Mouse (Mus musculus): ENCODE results near the gene Speer4b. TPM values are rescaled to one million over a fixed set of nuclear protein-coding genes. Genes with fewer than 3 reads are reported as not detected.

Gene Speer4b
- total and polyA plus RNA-seq, 3 experiments, result not detected

DNA sequence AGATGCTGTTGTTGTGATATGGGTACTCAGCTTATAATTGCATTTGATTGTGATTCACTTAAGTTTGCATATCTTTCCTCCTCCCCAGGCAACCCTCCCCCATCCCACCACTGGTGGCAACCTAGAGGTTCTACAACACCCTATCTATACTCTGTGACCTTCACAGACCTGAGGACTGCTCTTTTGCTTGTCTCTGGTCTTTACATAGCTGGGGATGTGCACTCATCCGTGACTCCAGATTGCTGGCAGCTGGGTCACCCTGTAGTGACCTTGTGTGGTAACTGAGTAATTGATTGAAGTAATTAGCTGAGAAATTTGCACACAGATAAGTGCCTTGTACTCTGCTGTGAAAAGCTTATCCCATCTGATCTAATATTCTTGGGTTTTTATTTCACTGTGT lies 15.1 kb downstream of the Speer4b start:
- H3K4me1 ChIP-seq (ENCODE audit: control insufficient read depth, insufficient read depth, low read length), result no peaks in the 10 kb centered on the region
- no peak for DNase-seq
- intact Hi-C loops (cut with DNase I), result no loop called here
- no peak overlapping the region for H3K9ac ChIP-seq (ENCODE audit: low read depth, low read length)
- H3K27ac ChIP-seq, result no peak overlapping the region
- no peaks in the 10 kb centered on the region for H3K36me3 ChIP-seq (ENCODE audit: control insufficient read depth, insufficient read depth, low read length)
- H3K27me3 ChIP-seq (ENCODE audit: control insufficient read depth, insufficient read depth, low read length), result no peaks in the 10 kb centered on the region
- no peaks in the 10 kb centered on the region for H3K79me2 ChIP-seq (replicated peaks; ENCODE audit: control insufficient read depth, insufficient read depth, low read length)
- TF ChIP-seq CTCF (IDR thresholded peaks at IDR 0.05) (no peak), EP300 (IDR thresholded peaks at IDR 0.05; ENCODE audit: insufficient read depth, low read depth, low read length) (no peak), POLR2A (IDR thresholded peaks at IDR 0.05; ENCODE audit: insufficient read depth, low read depth, low read length) (no peak)
- H3K4me3 ChIP-seq, result no peak overlapping the region
- WGBS, result 50% methylated on average over 1 of the region's 1 CpGs

DNA sequence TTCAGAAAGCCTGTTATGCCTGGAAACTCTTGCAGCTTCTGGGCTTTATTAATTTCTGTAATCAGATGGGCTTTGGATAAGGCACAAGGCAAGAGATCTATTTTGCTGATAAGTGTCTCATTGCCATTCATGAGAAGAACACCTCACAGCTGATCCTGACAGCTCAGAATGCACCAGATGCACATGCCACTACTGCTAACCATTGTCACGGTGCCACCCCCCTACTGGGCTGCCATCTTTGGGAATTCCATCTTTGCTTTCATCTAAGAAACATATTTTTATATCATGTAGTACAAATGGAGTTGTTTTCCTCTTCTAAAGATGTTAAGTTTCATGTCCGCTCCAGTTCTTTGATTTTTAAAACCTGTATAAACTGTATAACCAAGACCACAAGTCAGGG lies 19.5 kb downstream of the Speer4b start:
- 77% methylated on average over 2 of the region's 2 CpGs for WGBS
- no peak for DNase-seq
- TF ChIP-seq POLR2A (IDR thresholded peaks at IDR 0.05; ENCODE audit: insufficient read depth, low read depth, low read length) (no peak), CTCF (IDR thresholded peaks at IDR 0.05) (no peak), EP300 (IDR thresholded peaks at IDR 0.05; ENCODE audit: insufficient read depth, low read depth, low read length) (no peak)
- Histone ChIP-seq H3K4me3 (no peak overlapping the region), H3K27ac (no peak overlapping the region), H3K4me1 (ENCODE audit: control insufficient read depth, insufficient read depth, low read length) (no peaks in the 10 kb centered on the region), H3K36me3 (ENCODE audit: control insufficient read depth, insufficient read depth, low read length) (no peaks in the 10 kb centered on the region), H3K27me3 (ENCODE audit: control insufficient read depth, insufficient read depth, low read length) (no peaks in the 10 kb centered on the region), H3K79me2 (replicated peaks; ENCODE audit: control insufficient read depth, insufficient read depth, low read length) (no peaks in the 10 kb centered on the region), H3K9ac (ENCODE audit: low read depth, low read length) (no peak overlapping the region)
- intact Hi-C loops (cut with DNase I), result no loop called here

DNA sequence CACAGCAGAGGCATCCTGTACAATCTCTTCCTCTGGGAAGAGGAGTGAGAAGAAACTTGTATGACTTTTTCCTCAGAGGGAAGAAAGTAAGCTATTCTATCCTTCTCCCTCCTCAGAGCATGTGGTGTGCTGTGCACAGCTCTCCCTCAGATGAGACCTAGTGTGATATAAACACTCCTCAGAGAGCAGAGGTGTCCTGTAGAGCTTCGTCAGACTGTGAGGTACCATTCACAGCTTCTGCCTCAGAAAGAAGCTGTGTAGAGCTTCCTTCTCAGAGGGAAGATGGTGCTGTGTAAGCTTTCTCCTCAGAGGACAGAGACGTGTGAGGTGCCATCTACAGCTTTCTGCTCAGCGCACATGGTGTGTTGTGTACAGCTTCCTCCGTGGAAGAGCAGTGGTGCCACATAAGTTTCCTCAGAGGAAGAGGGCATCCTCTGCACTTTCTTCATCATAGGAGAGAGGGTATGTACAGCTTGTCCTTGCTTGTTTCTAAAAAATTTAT lies 26.2 kb downstream of the Speer4b start:
- no peak for TF ChIP-seq POLR2A (IDR thresholded peaks at IDR 0.05; ENCODE audit: insufficient read depth, low read depth, low read length)
- TF ChIP-seq CTCF (IDR thresholded peaks at IDR 0.05), result no peak
- TF ChIP-seq EP300 (IDR thresholded peaks at IDR 0.05; ENCODE audit: insufficient read depth, low read depth, low read length), result no peak
- H3K36me3 ChIP-seq (ENCODE audit: control insufficient read depth, insufficient read depth, low read length), result no peaks in the 10 kb centered on the region
- H3K79me2 ChIP-seq (replicated peaks; ENCODE audit: control insufficient read depth, insufficient read depth, low read length), result no peaks in the 10 kb centered on the region
- H3K27ac ChIP-seq, result no peak overlapping the region
- WGBS, result 71% methylated on average over 4 of the region's 4 CpGs
- H3K4me3 ChIP-seq, result no peak overlapping the region
- H3K4me1 ChIP-seq (ENCODE audit: control insufficient read depth, insufficient read depth, low read length), result no peaks in the 10 kb centered on the region
- H3K27me3 ChIP-seq (ENCODE audit: control insufficient read depth, insufficient read depth, low read length), result no peaks in the 10 kb centered on the region
- H3K9ac ChIP-seq (ENCODE audit: low read depth, low read length), result no peak overlapping the region
- DNase-seq, result no peak
- intact Hi-C loops (cut with DNase I), result no loop called here

DNA sequence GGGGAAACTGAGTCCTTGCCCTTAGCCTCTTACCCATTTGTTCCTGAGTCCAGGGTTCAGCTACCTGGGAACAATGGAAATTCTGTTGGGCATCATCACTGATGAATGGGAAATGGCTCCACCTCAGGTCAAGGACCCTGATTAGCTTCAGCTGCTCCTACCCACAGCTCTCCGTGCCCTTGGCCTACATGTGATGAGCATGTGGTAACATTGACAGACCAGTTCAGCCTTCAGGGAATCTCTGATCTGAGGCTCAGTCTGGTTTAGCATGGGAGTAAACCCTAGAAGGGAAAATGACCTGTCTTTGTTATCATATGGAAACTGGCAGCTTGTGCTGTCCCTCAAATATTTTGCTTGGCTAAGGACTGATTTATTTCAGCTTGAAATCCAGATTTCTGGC lies 43.6 kb downstream of the Speer4b start:
- TF ChIP-seq CTCF (IDR thresholded peaks at IDR 0.05), result no peak
- TF ChIP-seq POLR2A (IDR thresholded peaks at IDR 0.05; ENCODE audit: insufficient read depth, low read depth, low read length), result no peak
- no peak for TF ChIP-seq EP300 (IDR thresholded peaks at IDR 0.05; ENCODE audit: insufficient read depth, low read depth, low read length)
- H3K79me2 ChIP-seq (replicated peaks; ENCODE audit: control insufficient read depth, insufficient read depth, low read length), result no peaks in the 10 kb centered on the region
- H3K4me3 ChIP-seq, result no peak overlapping the region
- H3K36me3 ChIP-seq (ENCODE audit: control insufficient read depth, insufficient read depth, low read length), result no peaks in the 10 kb centered on the region
- H3K27ac ChIP-seq, result no peak overlapping the region
- H3K4me1 ChIP-seq (ENCODE audit: control insufficient read depth, insufficient read depth, low read length), result no peaks in the 10 kb centered on the region
- no peak for DNase-seq
- H3K27me3 ChIP-seq (ENCODE audit: control insufficient read depth, insufficient read depth, low read length), result no peaks in the 10 kb centered on the region
- WGBS, result 43% methylated on average over 1 of the region's 1 CpGs
- H3K9ac ChIP-seq (ENCODE audit: low read depth, low read length), result no peak overlapping the region
- intact Hi-C loops (cut with DNase I), result no loop called here

DNA sequence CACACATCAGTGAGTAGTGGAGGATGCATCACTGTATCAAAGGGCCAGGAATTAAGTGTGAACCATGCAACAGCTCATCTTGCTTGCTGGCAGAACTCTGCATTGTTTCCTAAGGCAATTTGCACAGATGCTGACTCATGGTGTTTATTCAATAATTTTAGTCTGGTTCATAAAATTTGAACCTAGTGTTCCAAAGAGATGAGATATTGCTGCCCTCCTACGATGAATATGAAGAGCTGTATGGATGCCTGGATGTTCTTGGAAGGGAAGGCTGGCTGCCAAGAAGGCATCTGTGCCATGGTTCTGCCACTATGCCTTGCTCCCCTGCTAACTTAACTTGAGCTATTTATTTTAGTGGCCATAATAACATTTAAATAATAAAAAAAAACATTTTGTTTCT lies 44.3 kb downstream of the Speer4b start:
- no peak overlapping the region for H3K4me3 ChIP-seq
- no peaks in the 10 kb centered on the region for H3K27me3 ChIP-seq (ENCODE audit: control insufficient read depth, insufficient read depth, low read length)
- WGBS, result 74% methylated on average over 1 of the region's 1 CpGs
- no peaks in the 10 kb centered on the region for H3K4me1 ChIP-seq (ENCODE audit: control insufficient read depth, insufficient read depth, low read length)
- H3K9ac ChIP-seq (ENCODE audit: low read depth, low read length), result no peak overlapping the region
- H3K79me2 ChIP-seq (replicated peaks; ENCODE audit: control insufficient read depth, insufficient read depth, low read length), result no peaks in the 10 kb centered on the region
- intact Hi-C loops (cut with DNase I), result no loop called here
- H3K27ac ChIP-seq, result no peak overlapping the region
- H3K36me3 ChIP-seq (ENCODE audit: control insufficient read depth, insufficient read depth, low read length), result no peaks in the 10 kb centered on the region
- no peak for DNase-seq
- TF ChIP-seq EP300 (IDR thresholded peaks at IDR 0.05; ENCODE audit: insufficient read depth, low read depth, low read length) (no peak), POLR2A (IDR thresholded peaks at IDR 0.05; ENCODE audit: insufficient read depth, low read depth, low read length) (no peak), CTCF (IDR thresholded peaks at IDR 0.05) (no peak)

DNA sequence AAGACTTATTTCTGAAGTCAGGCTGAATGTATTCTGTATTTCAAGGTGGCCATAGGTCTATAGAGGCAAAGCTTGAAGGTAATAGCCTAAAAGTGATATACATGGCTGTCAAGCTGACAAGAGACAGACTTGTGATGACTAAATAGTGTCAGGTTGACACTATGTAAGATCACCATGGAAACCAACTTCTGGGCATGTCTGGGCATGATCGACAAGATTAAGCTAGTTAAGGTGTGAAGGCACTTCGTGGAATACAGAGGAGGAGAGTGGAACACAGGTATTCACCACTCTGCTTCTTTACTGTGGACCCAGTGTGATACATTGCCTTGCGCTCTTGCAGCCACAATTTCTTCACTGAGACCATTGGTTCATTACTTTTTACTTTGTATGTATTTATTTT lies 46.9 kb downstream of the Speer4b start:
- H3K79me2 ChIP-seq (replicated peaks; ENCODE audit: control insufficient read depth, insufficient read depth, low read length), result no peaks in the 10 kb centered on the region
- H3K4me1 ChIP-seq (ENCODE audit: control insufficient read depth, insufficient read depth, low read length), result no peaks in the 10 kb centered on the region
- intact Hi-C loops (cut with DNase I), result no loop called here
- DNase-seq, result no peak
- H3K36me3 ChIP-seq (ENCODE audit: control insufficient read depth, insufficient read depth, low read length), result no peaks in the 10 kb centered on the region
- H3K27ac ChIP-seq, result no peak overlapping the region
- no peaks in the 10 kb centered on the region for H3K27me3 ChIP-seq (ENCODE audit: control insufficient read depth, insufficient read depth, low read length)
- no peak overlapping the region for H3K9ac ChIP-seq (ENCODE audit: low read depth, low read length)
- TF ChIP-seq CTCF (IDR thresholded peaks at IDR 0.05) (no peak), POLR2A (IDR thresholded peaks at IDR 0.05; ENCODE audit: insufficient read depth, low read depth, low read length) (no peak), EP300 (IDR thresholded peaks at IDR 0.05; ENCODE audit: insufficient read depth, low read depth, low read length) (no peak)
- 80% methylated on average over 3 of the region's 3 CpGs for WGBS
- no peak overlapping the region for H3K4me3 ChIP-seq

Measured in heart, adult 2 months (tissue).